Mouse (Mus musculus) myocyte (in vitro differentiated cells): ENCODE measurements around the gene 1700016H13Rik.

Experiments
- CEBPB ChIP-seq: IDR thresholded peaks from 2 replicates; pipeline ENCODE4 v1.6.1; 2011; ENCODE audit warnings: mild to moderate bottlenecking, moderate library complexity; ENCODE audit not compliant: poor library complexity, insufficient read depth, severe bottlenecking
- MAX ChIP-seq: IDR thresholded peaks from one replicate; pipeline ENCODE4 v1.6.1; 2011; ENCODE audit warnings: low read depth, mild to moderate bottlenecking, control low read depth
- POLR2A ChIP-seq: IDR thresholded peaks from one replicate; pipeline ENCODE4 v1.6.1; 2011; ENCODE audit warnings: low read depth, mild to moderate bottlenecking, control low read depth, moderate library complexity; ENCODE audit not compliant: insufficient read length
- POLR2AphosphoS2 ChIP-seq: IDR thresholded peaks from one replicate; pipeline ENCODE4 v1.6.1; 2011; ENCODE audit warnings: low read depth, control low read depth; ENCODE audit not compliant: insufficient read length
- TCF3 ChIP-seq: IDR thresholded peaks from one replicate; pipeline ENCODE4 v1.6.1; 2011; ENCODE audit warnings: low read depth, control low read depth; ENCODE audit not compliant: insufficient read length
- USF1 ChIP-seq: IDR thresholded peaks from one replicate; pipeline ENCODE4 v1.6.1; 2011; ENCODE audit warnings: low read depth, mild to moderate bottlenecking, control low read depth, moderate library complexity

DNA sequence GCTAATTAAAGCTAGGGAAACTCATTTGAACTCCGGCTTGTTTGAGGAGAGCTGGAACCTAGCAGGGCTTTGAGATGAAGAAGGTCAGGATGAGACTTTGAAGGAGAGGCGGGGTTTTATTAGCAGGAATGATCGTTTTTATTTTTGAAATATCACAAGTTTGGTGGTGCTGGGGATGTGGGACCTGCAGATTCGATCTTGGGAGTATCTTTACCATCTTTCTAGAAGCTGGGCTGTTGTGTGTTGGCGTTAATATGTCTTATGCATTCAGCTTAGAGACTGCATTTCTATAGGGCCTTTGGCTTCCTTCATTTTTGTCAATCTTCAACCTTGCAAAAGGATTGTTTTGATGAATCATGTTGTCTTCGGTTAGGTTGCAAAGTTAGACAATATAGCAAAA lies 38.3 kb upstream of the 1700016H13Rik start:
- TF ChIP-seq POLR2A (no peak), TCF3 (no peak), USF1 (no peak), CEBPB (no peak), POLR2AphosphoS2 (no peak), MAX (no peak)
